Mouse (Mus musculus) urinary bladder, postnatal 10 days (tissue): ENCODE measurements around the gene Mdga1.

Source experiments
- DNase-seq: peaks from one replicate; pipeline ENCODE4 v3.0.0; 2022; ENCODE audit warnings: low spot score

The Mdga1 gene

DNA sequence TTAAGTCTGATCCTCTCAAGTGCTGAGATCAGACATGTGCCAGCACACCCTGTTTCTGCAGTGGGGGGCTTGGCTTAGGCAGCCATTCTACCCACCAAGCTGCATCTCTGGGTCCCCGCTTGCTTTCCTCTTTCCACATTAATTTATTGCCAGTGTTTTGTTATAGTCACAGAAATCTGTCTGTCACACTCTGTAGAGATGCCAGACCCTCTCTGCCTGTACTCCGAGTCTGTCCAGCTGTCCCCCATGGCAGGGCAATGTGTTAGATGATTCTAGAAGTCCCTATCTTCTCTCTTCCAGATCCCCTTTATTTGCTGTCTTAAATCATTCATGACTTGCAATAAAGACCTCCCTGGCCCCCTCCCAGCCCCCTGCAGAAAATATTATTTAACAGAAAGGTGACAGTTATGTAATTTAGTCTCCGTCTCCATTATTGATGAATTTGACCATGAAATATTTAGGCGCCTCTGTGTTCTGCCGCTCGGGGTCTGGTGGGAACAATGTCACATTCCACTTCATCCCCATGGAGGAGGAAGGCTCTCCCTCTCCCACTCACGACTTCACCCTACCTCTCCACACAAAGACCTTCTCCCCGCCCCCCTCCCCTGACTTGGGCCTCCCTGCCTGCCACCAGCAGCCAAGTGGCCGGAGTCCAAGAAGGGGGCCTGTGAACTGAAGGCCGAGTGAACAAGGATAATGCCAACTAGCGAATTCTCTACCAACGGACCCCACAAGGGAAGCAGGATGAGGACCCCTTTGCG is 50.9 kb downstream of the Mdga1 start:
- no peak for DNase-seq

DNA sequence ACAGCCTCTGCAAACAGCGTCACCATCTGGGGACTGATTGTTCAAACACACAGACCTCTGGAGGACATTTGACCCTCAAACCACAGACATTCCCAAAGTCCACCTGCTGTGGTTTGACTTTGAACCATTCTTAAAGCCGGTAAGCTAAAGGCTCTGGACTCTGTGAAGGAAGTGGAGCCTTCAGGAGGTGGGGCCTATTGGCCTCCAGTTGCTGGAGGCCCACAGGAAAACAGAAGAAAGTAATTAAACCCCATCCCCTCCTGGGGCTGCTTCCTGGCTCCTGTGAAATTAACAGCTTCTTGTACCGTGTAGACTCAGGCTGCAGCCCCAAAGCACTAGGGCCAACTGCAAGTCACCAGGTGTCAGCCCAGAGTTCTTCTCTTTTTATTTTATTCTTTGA is 52.9 kb downstream of the Mdga1 start:
- DNase-seq, result no peak

- no peak for DNase-seq
These were observed 54.1 kb downstream of the Mdga1 start for GRCm38 (mm10) chr17:29915820-29916219.

DNA sequence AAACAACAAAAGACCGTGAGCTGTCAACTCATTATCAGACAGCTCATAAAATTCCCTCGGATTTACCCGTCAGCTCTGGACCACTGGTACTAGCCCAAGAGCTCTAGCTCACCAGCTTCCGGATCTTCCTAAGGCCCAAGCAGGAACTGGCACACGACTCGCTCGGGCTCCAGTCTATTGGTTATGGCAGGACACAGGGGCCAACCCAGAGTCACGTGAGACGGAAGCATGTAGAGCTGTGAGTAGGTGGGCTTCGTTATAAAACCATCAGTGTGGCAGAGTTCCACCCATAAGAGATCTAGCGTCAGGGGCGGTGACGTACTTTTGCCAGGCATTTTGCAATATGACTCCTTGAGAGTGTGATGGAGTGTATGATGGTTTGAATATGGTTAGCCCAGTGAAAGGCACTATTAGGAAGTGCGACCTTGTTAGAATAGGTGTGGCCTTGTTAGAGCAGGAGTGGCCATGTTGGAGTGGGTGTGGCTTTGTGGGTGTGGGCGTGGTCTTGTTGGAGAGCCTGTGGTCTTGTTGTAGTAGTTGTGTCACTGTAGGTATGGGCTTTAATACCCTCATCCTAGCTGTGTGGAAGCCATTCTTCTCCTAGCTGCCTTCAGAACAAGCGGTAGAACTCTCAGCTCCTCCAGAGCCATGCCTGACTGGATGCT is 56.5 kb downstream of the Mdga1 start:
- DNase-seq, result no peak

- no peak for DNase-seq
These were observed 57.2 kb downstream of the Mdga1 start for GRCm38 (mm10) chr17:29912733-29913132.

DNA sequence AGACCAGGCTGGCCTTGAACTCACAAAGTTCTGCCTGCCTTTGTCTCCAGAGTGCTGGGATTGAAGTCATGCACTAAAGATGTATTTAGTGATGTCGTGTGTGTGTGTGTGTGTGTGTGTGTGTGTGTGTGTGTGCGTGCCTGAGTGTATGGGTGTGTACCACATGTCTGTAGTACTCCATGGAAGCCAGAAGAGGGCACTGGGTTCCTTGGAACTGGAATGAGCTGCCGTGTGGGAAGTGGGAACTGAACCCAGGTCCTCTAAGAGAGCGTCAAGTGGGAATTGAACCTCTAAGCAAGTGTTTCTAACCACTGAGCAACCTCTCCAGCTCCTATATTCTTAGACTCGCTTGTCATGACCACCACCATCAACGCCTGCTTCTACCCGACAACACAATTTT is 60.9 kb downstream of the Mdga1 start:
- no peak for DNase-seq

DNA sequence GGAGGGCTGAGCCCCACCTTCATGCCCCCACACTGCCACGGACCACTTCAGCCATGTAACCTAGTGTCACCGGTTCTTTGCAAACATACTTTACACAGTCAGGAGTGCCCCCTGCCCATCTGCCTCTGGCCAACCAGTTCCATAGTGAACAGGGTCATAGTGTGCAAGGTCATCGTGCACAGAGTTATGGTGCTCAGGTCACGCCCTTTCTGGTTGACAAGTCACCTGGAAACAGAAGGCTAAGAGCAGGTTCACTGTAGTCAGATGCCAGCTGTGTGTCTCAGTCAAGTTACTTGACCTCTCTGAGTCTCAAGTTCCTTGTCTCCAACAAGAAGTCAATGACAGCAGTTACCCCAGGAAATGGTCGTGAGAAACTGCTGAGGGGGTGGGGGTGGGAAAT is 65.2 kb downstream of the Mdga1 start:
- no peak for DNase-seq

DNA sequence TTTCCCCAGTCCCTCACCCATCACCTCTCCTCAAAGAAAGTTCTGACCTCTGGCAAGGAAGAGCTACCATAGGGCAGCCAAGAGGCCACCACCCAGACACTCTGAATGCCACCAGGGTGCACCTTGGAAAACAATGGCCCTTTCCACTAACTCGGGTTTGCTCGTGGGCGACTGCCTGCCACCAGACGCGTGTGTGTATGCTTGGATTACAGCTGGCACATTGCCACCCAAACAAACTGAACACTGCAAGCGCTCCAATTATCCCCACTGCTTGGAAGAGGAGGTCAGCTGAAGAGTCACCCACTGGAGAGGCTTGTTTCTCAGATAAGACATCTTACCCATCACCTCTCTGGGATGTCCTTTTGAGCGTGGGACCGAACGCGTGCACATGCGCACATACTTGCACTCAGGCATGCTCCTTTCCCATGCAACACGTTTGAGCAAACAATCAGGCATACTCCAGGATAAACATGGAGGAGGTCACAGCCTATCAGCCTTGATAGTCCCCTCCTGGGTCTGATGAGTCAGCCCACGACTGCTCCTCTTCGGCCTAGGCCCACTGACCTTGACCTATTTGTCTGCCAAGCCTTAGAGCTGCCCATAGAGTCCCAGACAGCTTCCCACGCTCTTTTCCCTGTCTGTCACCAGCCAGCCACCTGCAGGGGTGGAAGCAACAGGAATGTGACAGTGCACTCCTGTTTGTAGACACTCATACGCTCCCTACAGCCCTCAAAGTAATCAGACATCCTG is 67.3 kb downstream of the Mdga1 start:
- no peak for DNase-seq

DNA sequence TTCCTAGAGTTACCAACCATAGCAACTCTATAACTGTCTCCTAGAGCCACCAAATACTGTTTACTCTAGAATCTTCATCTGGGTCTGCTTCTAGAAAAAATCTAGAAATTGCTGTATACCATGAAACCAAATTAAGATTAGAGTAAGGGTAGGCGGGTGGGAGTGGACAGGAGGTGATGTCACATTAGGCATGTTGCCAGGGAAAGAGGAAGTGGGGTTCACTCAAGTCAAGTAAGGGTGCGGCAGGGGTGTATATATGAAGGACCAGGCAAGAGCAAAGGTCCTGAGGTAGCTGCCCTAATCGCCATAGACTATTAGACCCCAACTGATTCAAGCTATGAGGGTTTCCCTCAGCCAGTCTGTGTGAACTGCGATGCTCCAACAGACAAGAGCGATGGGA is 69.6 kb downstream of the Mdga1 start:
- no peak for DNase-seq

- DNase-seq, result no peak
These were observed 73.5 kb downstream of the Mdga1 start for GRCm38 (mm10) chr17:29896181-29897054.

GRCm38 (mm10) chr17:29895566-29895965 is 74.3 kb downstream of the Mdga1 start:
- DNase-seq, result no peak

DNA sequence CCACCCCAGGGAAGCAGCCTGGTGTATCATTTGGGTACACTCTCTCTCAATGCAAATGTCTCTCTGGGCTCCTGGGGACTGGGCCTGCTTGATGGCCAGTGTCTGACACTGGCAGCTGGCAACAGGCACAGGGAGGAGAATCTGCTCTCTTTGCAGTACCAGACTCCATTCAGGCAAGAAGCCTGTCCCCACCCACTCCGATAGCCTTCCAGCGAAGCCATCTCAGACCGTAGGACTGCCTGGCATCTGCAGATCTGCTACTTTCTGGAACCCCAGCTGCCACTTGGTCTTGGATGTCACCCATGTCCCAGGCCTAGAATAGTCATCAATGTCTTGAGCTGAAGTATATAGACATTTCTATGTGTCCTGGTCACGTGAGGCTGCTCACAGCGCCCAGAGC is 74.9 kb downstream of the Mdga1 start:
- no peak for DNase-seq

DNA sequence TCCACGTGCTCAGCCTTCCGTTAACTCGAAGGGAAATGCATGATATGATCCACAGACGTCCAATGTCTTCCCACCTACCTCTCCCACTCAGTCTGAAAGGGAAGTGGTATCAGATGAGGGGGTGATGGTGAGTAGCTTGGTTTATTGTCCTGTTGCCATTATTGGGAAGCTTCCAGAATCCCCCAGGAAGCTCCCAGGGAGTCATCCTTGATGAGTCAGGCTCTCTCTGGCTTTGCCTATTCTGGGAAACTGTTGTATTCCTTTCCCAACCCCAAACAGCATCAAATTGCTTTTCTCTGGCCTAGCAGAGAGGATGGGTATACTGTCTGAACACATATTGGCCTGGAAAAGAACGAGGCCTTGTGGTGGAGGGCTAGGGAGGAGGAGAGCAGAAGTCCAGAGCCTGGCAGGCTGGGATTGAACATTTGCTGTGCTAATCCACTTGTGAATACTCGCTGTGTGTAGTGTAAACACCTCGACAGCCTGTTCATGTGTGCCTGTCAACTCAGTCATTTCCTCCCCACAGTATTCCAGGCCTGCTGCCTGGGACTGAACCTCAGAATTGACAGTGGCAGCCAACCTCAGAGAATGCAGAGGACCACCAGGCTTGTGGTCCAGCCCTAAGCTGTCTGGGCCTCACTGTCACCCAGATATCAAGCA is 79.3 kb downstream of the Mdga1 start:
- DNase-seq, result no peak

- no peak for DNase-seq
These were observed 80.6 kb downstream of the Mdga1 start for GRCm38 (mm10) chr17:29888981-29889980.

DNA sequence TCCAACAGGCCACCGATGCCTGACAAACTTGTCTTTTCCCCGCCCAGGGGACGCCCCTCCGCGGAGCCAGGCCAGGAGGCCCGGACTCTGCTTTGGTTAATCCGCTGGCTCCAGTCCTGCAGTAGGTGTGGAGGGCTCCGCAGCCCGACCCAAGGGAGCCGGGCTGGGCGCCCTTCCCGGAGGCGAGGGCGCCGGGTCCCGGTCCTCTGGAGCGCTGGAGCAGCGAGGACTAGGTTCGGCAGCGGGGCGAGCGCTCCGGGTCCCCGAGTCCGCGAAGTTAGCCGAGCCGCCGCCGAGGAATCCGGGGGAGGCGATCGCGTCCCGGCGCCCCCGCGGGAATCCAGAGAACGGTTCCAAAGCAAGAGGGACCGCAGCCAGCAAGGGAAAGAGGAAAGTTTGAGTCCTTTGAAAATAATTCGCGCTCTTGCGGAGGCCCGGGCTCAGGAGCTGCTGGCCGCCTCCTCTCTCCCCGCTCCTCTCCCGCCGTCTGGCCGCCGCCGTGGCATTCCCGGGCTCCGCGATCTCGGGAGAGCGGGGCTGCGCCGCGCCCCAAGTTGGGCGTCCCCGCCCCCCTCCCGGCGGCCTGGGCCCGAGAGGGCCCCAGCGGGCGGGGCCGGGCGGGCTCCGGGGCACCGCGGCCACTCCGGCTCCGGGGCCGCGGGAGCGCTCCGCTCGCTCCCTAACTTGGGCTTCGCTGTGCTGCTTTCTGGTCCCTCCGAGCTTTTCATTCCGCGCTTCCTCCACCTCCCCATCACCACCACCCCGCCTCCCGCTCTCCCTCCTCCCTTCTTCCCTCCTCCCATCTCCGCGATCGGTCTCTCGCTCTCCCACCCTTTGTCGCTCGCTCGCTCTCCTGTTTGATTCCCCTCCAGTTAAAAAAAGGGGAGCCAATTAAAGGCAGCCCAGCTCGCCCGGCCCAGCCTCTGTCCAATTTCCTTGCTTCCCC is 81.7 kb downstream of the Mdga1 start:
- no peak for DNase-seq

- no peak for DNase-seq
These were observed 82.5 kb downstream of the Mdga1 start for GRCm38 (mm10) chr17:29887271-29887880.

DNA sequence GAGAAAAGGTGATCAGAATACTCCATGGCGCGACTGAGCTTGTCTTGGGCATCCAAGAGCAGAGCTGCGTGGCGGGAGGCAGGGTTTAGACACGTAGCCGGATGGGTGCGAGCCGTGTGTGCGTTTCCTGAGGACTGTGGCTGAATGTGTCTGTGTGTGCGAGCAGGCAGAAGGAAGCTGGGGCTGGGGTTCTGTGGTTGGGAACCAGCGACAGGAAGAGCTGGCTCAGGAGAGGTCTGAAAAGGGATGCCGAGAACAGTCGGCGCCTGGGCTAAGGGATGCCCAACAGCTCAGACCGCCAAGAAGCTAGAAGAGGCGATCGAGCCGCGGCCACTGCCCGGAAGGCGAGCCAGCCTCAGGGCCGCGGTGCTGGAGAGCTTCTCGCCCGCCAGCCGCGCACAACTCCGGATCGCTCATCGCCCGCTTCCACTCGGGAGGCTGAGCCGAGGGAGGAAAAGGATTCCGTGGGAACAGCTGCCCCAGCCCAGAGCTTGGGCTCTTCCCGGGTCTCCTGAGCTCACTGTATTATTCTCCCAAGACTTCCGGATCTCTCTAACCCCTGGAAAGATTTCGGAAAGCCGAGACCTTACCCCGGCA is 83.1 kb downstream of the Mdga1 start:
- DNase-seq, result no peak

DNA sequence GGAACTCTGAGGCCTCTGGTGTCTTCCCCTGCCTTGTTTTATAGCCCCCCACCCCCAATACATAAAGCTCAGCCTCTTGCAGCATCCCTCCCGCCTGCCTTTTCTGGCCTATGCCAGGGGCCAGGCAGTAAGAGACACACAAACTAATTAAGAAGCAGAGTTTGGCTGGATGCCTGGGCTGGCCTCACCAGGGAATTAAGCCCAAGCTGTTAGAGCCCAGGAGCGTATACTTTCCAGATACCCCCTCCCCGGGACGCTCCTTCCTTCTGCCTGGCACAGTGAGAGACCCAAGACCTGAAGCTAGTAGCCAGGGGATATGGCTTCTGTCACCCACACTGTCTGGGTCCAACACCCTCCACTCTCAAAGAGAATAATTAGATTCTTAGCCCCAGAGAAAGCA is 83.8 kb downstream of the Mdga1 start:
- no peak for DNase-seq
